Mouse (Mus musculus): ENCODE measurements around the gene Olfr507. TPM values are rescaled to one million over a fixed set of nuclear protein-coding genes. Genes with fewer than 3 reads are reported as not detected.

The Olfr507 gene
- polyA plus RNA-seq, 1 experiment from 2014 or later, result not detected

Other genes with a start within 250 kb of the Olfr507 start
- not detected in 2 replicates for gene Olfr495, start 228.6 kb upstream of the Olfr507 start, polyA plus RNA-seq (2015; fragmentation: Nextera tagmentation; extraction: Ambion mirVana)
- not detected in 2 replicates for gene Olfr497, start 201.4 kb upstream of the Olfr507 start, polyA plus RNA-seq (2015; fragmentation: Nextera tagmentation; extraction: Ambion mirVana)
- gene Olfr498, start 156.5 kb upstream of the Olfr507 start, polyA plus RNA-seq (2015; fragmentation: Nextera tagmentation; extraction: Ambion mirVana), result not detected in 2 replicates
- gene Olfr502, start 96.7 kb upstream of the Olfr507 start, polyA plus RNA-seq (2015; fragmentation: Nextera tagmentation; extraction: Ambion mirVana), result not detected in 2 replicates
- gene Olfr503, start 77.3 kb upstream of the Olfr507 start, polyA plus RNA-seq (2015; fragmentation: Nextera tagmentation; extraction: Ambion mirVana), result not detected in 2 replicates
- not detected in 2 replicates for gene Olfr504, start 56.0 kb upstream of the Olfr507 start, polyA plus RNA-seq (2015; fragmentation: Nextera tagmentation; extraction: Ambion mirVana)
- gene Olfr506, start 11.0 kb upstream of the Olfr507 start, polyA plus RNA-seq (2015; fragmentation: Nextera tagmentation; extraction: Ambion mirVana), result 0.04 TPM in 1 of 2 replicates, not detected in the other
- gene Olfr508, start 8.2 kb downstream of the Olfr507 start, polyA plus RNA-seq (2015; fragmentation: Nextera tagmentation; extraction: Ambion mirVana), result not detected in 2 replicates
- gene Olfr509, start 30.1 kb downstream of the Olfr507 start, polyA plus RNA-seq (2015; fragmentation: Nextera tagmentation; extraction: Ambion mirVana), result not detected in 2 replicates
- not detected in 2 replicates for gene Olfr510, start 44.6 kb downstream of the Olfr507 start, polyA plus RNA-seq (2015; fragmentation: Nextera tagmentation; extraction: Ambion mirVana)
- gene Olfr512, start 91.5 kb downstream of the Olfr507 start, polyA plus RNA-seq (2015; fragmentation: Nextera tagmentation; extraction: Ambion mirVana), result not detected in 2 replicates
- gene Olfr513, start 129.2 kb downstream of the Olfr507 start, polyA plus RNA-seq (2015; fragmentation: Nextera tagmentation; extraction: Ambion mirVana), result not detected in 2 replicates
- gene Olfr514, start 204.2 kb downstream of the Olfr507 start, polyA plus RNA-seq (2015; fragmentation: Nextera tagmentation; extraction: Ambion mirVana), result not detected in 2 replicates
- not detected in 2 replicates for gene Olfr516, start 228.7 kb downstream of the Olfr507 start, polyA plus RNA-seq (2015; fragmentation: Nextera tagmentation; extraction: Ambion mirVana)

Data from intestine, embryonic 15.5 days (tissue).